Mouse (Mus musculus) macrophage (primary cell): ENCODE data around the gene H2afv. TPM values are rescaled to one million over a fixed set of nuclear protein-coding genes. Genes with fewer than 3 reads are reported as not detected.

Experiments
- H3K27ac ChIP-seq: fragments of 350-480 bp; formaldehyde crosslinking; 2 replicates; pipeline ENCODE4 v1.9.0; 2021
- H3K36me3 ChIP-seq: fragments of 350-480 bp; formaldehyde crosslinking; 2 replicates; pipeline ENCODE4 v1.9.0; 2021; ENCODE audit errors: inconsistent target
- H3K4me3 ChIP-seq: fragments of 350-480 bp; formaldehyde crosslinking; 2 replicates; pipeline ENCODE4 v1.9.0; 2021; ENCODE audit errors: inconsistent target
- H3K79me2 ChIP-seq: fragments of 350-480 bp; formaldehyde crosslinking; 2 replicates; pipeline ENCODE4 v1.9.0; 2021; ENCODE audit errors: inconsistent target
- WGBS: methylation state at CpG from one replicate; pipeline ENCODE4 v1.1.7; 2026; ENCODE audit warnings: inconsistent platforms; ENCODE audit not compliant: missing documents; 5-methylcytosine and 5-hydroxymethylcytosine counted together
- polyA plus RNA-seq: library from polyadenylated mRNA; stranded (reverse); fragments of 250-400 nt; gene quantifications from 3 replicates; pipeline ENCODE4 v1.2.4, GENCODE M21; 2018; ENCODE audit warnings: inconsistent platforms
- total RNA-seq, 78 experiments: library from RNA; depleted of rRNA; stranded (reverse); fragments of 250-400 nt; gene quantifications; 1 replicate in 9 of 78; 2 replicates in 24 of 78; 3 replicates in 43 of 78; 4 replicates in 2 of 78; pipeline ENCODE4 v1.2.4; 2018; ENCODE audit warnings: inconsistent platforms in 56 of 78

The H2afv gene
- total RNA-seq (2018; cell fraction: chromatin; rRNA removed) = 10 to 100 TPM in 3 of 26 experiments, 1 to 10 TPM in 19, under 1 TPM in 2, not detected in 2; 0.51 to 14.6 (median 4.1) TPM
- total RNA-seq (2018; cell fraction: cytosol; rRNA removed) = 10 to 100 TPM; 20.2 to 53.9 (median 28.0) TPM
- 10 to 100 TPM in 18 of 26 experiments, 1 to 10 TPM in 8; 4.1 to 24.6 (median 11.9) TPM for total RNA-seq (2018; cell fraction: nucleus; rRNA removed)
- polyA plus RNA-seq = 15.4 to 35.4 TPM (median 22.4 TPM) in 3 replicates

DNA sequence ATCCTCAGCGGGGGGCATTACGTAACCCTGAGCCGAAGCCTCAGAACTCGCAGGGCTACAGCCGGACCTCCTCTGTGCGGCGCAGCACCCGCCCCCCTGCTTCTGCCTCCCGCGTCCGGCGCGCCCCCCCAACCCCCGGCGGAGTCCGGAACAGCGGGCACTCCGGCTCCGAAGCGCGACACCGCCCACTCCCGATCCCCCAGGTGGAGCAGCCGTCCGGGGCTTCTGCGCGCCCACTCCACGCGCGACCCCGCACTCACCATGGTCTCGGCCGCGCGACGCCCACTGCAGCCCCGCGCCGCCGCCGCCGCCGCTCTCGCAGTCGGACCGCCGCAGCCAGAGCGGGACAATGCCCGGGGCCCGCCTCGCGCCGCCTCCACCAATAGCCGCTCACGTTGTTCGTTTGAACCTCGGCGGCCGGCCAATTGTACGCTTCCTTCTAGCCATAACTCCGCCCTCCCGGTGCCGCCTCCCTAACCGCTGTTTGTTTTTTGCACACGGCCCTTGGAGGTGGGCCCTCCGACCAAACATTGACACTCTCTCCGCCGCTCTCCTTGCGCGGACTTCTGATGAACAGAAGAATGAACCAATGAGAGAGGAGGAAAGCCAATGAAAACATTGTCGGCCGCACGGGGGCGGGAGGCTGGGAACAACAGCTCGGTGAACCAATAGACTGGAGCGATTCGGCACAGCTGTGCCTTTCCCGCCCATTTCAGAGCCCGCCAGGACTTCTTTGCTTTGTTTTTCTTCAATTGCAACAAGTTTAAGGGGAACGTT is at the start of gene H2afv:
H2afv (minus strand) TSS at position 367 of the 777 bp plus-strand sequence.
- Histone ChIP-seq H3K27ac (peak within 1 kb of the TSS; percentile 57), H3K4me3 (peak within 1 kb of the TSS; percentile 73), H3K79me2 (peaks cover 45% of the 10 kb centered on the region), H3K36me3 (no peaks in the 10 kb centered on the region)
- WGBS = under 1% methylated on average over 77 of the region's 80 CpGs

DNA sequence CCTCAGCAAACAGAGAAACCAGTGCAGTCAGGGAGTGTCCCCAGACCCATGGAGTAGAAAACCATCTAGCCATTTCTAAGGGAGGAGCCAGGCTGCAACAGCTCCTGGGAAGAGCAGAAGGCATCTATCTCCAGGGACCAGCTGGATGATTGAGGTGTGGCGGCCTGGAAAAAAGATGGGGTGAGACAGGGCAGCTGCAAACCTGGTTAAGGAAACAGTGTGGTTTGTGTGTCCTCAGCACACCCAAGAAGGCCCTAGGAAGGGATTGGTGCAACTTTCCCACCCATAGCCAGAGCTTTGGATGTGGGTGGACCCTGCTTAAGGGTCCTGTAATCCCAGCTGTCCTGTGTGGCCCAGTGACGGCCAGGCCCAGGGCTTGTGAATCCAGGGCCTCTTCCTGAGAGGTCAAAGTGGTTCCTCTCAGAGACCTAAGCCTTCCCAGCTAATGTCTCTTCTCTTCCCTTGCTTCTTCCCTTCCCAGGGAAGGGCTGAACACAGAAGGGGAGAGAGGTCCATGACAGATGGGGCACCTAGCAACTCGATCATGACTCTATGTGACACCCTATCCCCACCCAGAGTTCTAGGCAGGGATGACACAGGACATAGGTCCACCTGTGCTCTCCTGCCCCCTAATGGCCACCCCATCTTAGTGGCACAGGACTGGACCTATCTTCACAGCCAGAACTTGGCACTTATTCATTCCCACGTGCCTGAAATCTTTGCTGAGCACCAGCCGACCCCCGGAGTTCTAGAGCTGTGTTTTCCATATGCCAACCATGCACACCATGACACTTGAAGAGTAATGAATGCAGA is 45.7 kb upstream of the H2afv start:
- 54% methylated on average over 6 of the region's 6 CpGs for WGBS
- Histone ChIP-seq H3K27ac (no peak overlapping the region), H3K36me3 (no peaks in the 10 kb centered on the region), H3K79me2 (no peaks in the 10 kb centered on the region), H3K4me3 (no peak overlapping the region)

GRCm38 (mm10) chr11:6489257-6489656 is 45.0 kb upstream of the H2afv start:
- H3K79me2 ChIP-seq = no peaks in the 10 kb centered on the region
- 84% methylated on average over 6 of the region's 7 CpGs for WGBS
- H3K27ac ChIP-seq = no peak overlapping the region
- no peaks in the 10 kb centered on the region for H3K36me3 ChIP-seq
- no peak overlapping the region for H3K4me3 ChIP-seq

DNA sequence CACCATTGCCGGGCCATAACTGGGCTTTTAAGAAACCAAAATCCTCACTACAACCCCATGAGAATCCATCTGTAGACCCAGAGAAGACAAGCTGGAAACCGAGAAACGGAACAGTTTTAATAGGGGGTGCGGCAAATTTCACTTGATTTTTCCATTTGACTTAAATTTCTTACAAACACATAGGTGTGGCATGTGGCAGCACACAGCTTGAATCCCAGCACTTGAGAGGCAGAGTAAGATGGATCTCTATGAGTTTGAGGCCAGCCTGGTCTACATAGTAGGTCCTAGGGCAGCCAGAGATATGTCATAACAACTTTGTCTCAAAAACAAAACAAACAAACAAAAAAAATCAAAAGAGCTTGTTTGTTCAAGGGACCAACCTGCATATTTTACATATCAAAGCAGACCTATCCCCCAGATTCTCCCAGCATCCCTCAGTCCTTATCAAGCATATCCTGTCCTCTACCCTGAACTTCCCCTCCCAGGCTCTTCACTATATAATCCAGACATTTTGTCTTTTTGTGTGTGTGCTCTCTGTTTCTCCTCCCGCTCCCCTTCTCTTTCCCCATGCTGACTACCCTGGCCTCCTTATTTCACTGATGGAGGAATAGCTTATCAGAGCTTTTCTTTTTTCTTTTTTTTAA is 43.9 kb upstream of the H2afv start:
- H3K4me3 ChIP-seq = no peak overlapping the region
- no peaks in the 10 kb centered on the region for H3K79me2 ChIP-seq
- no peaks in the 10 kb centered on the region for H3K36me3 ChIP-seq
- 93% methylated on average over 5 of the region's 5 CpGs for WGBS
- H3K27ac ChIP-seq = no peak overlapping the region

DNA sequence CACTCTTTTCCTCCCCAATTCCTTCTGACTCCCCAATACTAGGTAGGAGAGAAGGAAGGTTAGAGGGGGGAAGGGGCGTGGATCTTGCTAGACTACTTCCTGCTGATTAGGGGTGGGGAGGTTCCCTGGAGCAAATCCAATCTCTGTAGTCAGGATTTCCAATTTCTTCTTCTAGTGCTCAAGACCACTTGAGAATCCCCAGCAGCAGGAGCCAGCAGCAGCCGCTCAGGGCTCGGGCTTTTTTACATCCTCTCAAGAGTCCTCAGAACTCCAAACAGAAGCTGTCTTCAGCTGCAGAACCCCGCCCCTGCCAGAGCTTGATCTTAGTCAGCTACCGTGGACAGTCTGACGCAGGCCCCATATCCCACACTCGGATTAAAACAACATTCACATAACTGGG is 43.3 kb upstream of the H2afv start:
- Histone ChIP-seq H3K27ac (no peak overlapping the region), H3K79me2 (no peaks in the 10 kb centered on the region), H3K36me3 (no peaks in the 10 kb centered on the region), H3K4me3 (no peak overlapping the region)
- 83% methylated on average over 7 of the region's 7 CpGs for WGBS

DNA sequence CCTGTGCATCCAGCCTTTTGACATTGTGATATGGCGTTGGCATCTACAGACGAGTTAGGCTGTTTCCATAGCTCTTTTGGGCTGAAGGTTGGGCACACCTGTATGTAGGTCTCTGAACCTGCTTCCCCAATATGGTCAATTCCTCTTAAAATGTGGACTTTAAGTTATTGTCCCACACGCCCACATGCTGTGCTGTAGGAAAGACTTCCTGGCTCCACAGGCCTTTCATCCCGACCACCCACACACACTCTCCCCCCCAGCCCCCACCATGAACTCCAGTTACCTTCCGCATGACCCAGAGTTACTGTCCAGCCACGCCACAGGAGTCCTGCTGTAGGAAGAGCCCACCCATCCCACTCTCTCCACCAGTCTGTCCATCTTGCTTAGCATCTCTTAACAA is 42.7 kb upstream of the H2afv start:
- 91% methylated on average over 6 of the region's 6 CpGs for WGBS
- H3K36me3 ChIP-seq = no peaks in the 10 kb centered on the region

DNA sequence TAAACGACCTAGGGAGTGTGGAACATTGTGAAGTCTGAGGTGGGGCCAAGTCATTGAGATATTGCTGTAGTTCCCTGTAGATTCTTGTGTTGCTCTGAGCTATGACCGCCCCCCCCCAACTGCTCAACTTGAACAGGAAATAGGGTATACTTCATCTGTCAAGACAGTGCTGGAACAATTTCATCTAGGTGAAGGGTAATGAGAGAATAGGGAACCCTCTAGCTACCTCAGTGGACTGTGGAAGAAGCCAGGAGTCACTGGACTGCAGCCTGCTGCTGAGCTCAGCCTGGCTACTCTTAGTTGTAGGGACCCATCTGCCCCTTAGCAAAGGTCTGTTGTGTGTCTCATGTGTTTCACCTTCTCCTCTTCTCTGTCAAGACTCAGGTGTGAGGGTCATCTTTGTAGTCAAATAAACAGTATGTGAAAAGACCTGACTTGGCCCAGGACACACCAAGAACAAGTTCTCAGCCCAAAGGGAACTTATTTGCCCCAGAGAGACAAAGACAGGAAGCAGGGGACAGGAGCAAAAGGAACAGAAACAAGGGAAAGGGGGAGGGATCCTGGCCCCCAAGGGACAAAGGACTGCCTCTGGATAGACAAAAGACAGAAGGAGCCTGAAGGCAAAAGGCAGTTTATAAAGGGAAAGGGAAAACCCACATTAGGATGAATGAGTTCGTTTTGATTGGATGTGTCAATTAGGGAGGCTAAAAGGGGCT is 40.2 kb upstream of the H2afv start:
- 20% methylated on average over 3 of the region's 3 CpGs for WGBS
- no peak overlapping the region for H3K4me3 ChIP-seq
- H3K36me3 ChIP-seq = no peaks in the 10 kb centered on the region
- no peak overlapping the region for H3K27ac ChIP-seq
- H3K79me2 ChIP-seq = no peaks in the 10 kb centered on the region

More for the DNA sequence above, 42.7 kb upstream of the H2afv start:
- H3K4me3 ChIP-seq = no peak overlapping the region
- H3K79me2 ChIP-seq = no peaks in the 10 kb centered on the region
- no peak overlapping the region for H3K27ac ChIP-seq

DNA sequence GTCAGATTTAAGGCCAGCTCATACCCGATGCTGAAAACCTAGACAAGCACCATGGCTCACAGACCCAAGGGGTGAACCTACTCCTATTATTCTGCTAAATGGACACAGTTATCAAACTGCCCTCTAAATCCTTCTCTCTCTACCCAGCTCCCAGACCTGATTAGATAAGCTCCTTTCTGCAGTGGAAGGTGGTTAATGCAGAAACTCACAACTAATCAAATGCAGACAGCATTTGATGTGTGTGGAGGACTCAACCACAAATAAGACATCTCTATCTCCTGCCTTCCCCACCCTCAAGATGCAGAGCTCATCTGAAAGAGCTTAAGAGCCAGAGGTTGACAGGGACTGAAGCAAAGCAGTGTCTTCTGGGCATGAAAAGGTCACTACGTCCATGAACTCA is 38.9 kb upstream of the H2afv start:
- Histone ChIP-seq H3K79me2 (no peaks in the 10 kb centered on the region), H3K27ac (no peak overlapping the region), H3K4me3 (no peak overlapping the region), H3K36me3 (no peaks in the 10 kb centered on the region)
- 89% methylated on average over 2 of the region's 2 CpGs for WGBS

DNA sequence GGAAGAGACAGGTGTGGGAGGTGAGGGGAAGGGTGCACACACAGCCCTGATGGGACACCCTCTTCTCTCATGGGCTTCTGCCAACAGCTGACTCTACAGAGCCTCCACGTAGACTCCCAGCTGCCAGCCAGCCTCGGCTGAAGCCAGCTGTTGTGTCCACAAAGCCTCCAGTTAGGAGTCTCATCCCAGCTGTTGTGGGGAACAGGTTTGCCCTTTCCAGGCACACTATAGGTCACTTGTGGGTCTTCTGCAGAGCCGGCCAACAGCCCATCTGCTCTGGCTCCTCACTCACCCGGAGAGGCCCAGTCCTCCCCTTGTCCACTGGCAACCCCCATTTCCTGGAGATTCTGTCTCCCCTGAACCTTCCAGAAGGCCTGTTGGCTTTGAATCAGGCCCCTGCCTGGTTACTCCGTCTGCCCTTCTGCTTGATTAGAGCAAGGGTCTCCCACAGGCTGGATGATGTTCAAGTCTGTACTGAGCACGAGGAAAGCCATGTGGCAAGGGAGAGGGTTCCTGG is 37.5 kb upstream of the H2afv start:
- Histone ChIP-seq H3K4me3 (no peak overlapping the region), H3K27ac (no peak overlapping the region), H3K79me2 (no peaks in the 10 kb centered on the region), H3K36me3 (no peaks in the 10 kb centered on the region)
- 87% methylated on average over 6 of the region's 6 CpGs for WGBS

GRCm38 (mm10) chr11:6480681-6481405 is 36.6 kb upstream of the H2afv start:
- no peaks in the 10 kb centered on the region for H3K36me3 ChIP-seq
- 91% methylated on average over 13 of the region's 13 CpGs for WGBS
- no peak overlapping the region for H3K27ac ChIP-seq
- no peaks in the 10 kb centered on the region for H3K79me2 ChIP-seq
- H3K4me3 ChIP-seq = no peak overlapping the region

- Histone ChIP-seq H3K27ac (no peak overlapping the region), H3K79me2 (no peaks in the 10 kb centered on the region), H3K4me3 (no peak overlapping the region), H3K36me3 (no peaks in the 10 kb centered on the region)
- 93% methylated on average over 7 of the region's 7 CpGs for WGBS
These were observed 35.9 kb upstream of the H2afv start for GRCm38 (mm10) chr11:6480191-6480590.

GRCm38 (mm10) chr11:6479231-6479630 is 35.0 kb upstream of the H2afv start:
- peaks cover 8% of the 10 kb centered on the region for H3K79me2 ChIP-seq
- no peak overlapping the region for H3K27ac ChIP-seq
- WGBS = 96% methylated on average over 2 of the region's 2 CpGs
- H3K4me3 ChIP-seq = no peak overlapping the region
- no peaks in the 10 kb centered on the region for H3K36me3 ChIP-seq

DNA sequence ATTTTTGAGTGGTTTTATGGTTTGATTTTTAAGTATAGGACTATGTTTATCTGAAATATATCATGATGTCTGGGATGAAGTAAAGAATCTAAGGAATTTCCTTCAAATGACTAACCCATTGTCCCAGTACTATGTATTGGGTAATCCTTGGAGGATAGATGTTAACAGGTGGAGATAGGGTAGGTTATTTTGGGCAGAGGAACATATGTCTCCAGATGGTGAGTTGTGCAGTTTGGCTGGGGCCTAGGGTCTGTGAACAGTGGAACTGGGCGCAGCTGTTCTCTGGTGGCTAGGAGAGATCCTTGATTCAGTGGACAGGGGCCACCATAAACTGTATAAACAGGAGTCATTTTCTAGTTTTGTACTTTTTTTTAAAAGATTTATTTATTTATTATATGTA is 33.1 kb upstream of the H2afv start:
- 100% methylated on average over 1 of the region's 1 CpGs for WGBS
- peaks cover 26% of the 10 kb centered on the region for H3K79me2 ChIP-seq
- no peak overlapping the region for H3K4me3 ChIP-seq
- H3K27ac ChIP-seq = no peak overlapping the region
- H3K36me3 ChIP-seq = no peaks in the 10 kb centered on the region
